Mouse (Mus musculus) liver, adult 2 months (tissue): ENCODE measurements around the gene Mrpl43.

Experiments used
- CTCF ChIP-seq: fragments of 200-500 bp; IDR thresholded peaks from 2 replicates; pipeline ENCODE4 v1.5.1; 2011; ENCODE audit warnings: low read depth, low read length, control low read depth
- POLR2A ChIP-seq: fragments of 200-500 bp; IDR thresholded peaks from 2 replicates; pipeline ENCODE4 v1.6.1; 2011; ENCODE audit warnings: low read length, control low read depth; ENCODE audit not compliant: insufficient read depth; ENCODE audit errors: extremely low read depth

GRCm38 (mm10) chr19:45025937-45026568 lies 19.8 kb upstream of the Mrpl43 start:
- TF ChIP-seq CTCF (no peak), POLR2A (no peak)
